Mouse (Mus musculus): ENCODE results near the gene Cdk5. TPM values are rescaled to one million over a fixed set of nuclear protein-coding genes. Genes with fewer than 3 reads are reported as not detected.

Gene Cdk5
- polyA plus RNA-seq (2014; fragmentation: Illumina TruSeq; extraction: RNeasy Lipid Tissue Mini Kit (QIAGEN cat#74804)): 8.9 TPM

DNA sequence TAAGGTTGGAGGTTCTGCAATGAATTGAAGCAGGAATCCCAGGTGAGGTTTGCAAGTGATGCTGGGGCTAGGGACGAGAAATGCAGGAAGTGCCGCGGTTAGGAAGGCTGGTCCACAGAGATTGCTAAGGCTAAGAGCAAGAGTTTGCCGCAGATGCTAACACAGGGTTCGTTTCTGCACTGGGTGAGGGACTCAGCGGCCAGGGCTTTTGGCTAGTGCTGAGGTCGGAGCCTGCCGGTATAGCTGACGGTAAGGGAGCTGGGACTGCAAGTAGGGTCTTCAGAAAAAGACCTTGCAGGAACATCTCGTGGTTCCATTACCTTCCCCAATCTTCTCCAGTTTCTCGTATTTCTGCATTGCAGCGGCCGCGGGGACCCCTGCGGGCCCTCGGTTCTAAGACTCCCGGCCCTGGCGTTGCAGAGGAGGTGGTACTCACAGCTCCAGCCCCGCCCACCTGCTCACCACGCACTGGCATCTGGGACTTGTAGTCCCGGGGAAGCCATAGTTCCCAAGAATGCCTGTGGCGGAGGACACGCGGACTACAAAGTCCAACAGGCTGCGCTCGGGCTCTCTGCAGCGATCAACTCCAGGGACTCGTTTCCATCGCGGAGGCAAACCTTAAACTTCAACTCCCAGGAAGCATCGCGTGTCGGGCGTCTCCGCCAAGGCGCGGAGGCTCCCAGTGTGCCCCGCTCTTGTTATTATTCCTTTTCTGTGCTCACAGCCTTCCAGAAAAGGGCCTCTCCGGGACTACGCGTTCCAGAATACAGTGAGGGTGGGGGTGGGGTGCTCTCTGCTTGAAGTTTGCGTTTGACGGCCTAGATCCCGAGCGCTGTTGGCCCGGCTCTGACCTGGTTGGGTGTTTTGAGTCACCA, at the start of gene Cdk5, which contains the start of gene Slc4a2:
TSS of gene Cdk5 (minus strand) at position 402 of the 875 bp plus-strand sequence.
TSS of gene Slc4a2 (plus strand) at position 709 of the 875 bp plus-strand sequence.

DNA sequence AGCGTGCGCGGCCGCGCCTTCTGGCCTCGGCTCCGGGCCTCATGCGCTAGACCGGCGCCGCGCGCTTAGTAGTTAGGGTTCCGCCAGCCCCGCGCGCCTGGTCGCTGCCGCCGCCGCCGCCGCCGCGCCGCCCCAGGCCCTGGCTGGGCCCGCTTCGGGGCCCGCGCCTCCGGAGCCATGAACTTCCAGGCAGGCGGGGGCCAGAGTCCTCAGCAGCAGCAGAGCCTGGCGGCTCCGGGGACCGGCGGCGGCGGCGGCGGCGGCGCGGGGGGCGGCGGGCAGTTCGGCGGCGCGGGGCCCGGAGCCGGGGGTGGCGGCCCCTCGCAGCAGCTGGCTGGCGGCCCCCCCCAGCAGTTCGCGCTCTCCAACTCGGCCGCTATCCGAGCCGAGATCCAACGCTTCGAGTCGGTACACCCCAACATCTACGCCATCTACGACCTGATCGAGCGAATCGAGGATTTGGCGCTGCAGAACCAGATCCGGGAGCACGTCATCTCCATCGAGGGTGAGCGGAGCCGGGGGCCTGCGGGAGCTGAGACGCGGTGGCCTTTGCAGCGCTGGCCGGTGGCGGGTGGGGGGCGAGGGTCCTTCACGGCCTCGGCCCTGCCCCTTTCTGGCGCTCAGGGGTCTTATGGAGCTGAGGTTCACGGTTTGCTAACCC, 28.8 kb upstream of the Cdk5 start, which contains the start of gene Agap3:
TSS of gene Agap3 (plus strand) at position 148 of the 661 bp plus-strand sequence.

DNA sequence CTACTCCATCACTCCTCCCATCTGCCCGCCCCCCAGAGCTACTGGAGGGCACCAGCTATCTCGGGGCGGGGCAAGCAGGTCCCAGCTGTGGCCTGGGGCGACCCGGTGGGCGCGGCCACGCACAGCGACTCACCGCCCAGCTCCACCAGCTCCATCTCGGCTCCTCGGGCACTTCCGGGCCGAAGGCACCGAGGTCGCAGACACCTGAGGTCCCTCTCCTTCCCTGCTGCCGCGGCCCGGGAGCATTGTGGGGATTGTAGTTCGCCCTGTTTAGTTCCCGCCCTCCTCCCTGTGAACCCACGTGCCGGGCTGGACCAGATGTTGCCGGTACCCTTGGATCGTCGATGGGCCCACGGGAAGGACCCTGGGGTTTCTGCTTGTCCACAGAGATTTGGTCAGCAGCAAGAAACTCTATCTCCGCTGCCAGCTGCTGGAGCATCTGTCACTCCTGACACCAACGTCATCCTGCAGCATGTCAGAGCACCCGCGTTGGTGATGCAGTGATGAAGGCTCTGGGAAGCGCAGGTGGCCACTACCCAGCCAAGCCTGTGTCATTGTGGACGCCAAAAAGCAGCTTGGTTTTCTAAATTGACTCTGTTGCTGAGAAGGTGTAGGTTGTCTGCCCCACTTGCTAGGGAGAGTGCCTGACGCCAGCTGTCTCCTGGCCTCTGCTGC, 24.4 kb upstream of the Cdk5 start, which contains the start of gene Tmub1:
TSS of gene Tmub1 (minus strand) at position 231 of the 675 bp plus-strand sequence.

DNA sequence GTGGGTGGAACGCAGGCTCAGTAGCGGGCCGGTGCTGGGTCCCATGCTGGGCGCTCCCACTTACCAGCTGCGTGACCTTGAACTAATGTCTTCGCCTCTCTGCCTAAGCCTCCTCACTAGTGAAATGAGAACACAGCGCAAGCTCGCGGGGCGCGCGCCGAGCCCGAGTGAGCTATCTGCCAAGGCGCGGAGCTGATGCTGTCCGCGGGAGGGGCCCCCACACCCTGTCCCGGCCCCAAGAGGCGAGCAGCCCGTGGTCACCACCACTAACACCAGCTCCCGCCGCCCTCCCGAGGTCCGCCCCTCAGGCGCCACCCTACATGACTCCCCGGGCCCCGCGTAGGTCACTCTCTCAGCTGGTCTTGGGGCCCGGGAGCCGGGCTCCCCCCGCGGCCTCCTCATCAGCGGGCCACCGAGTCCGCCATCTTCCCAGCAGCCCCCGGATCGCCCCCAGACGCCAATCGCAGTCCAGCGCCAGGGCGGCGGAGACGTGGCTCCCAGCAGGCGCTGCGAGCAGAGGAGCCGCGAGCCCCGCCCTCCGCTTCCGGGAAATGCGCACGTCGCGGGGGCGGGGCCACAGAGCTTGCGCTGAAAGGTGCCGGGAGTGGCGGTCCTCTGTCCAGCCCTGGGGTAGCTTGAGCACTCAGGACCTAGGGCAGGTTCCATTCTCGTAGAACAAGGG, 21.6 kb upstream of the Cdk5 start, which contains the start of gene Fastk:
TSS of gene Fastk (minus strand) at position 542 of the 682 bp plus-strand sequence.

DNA sequence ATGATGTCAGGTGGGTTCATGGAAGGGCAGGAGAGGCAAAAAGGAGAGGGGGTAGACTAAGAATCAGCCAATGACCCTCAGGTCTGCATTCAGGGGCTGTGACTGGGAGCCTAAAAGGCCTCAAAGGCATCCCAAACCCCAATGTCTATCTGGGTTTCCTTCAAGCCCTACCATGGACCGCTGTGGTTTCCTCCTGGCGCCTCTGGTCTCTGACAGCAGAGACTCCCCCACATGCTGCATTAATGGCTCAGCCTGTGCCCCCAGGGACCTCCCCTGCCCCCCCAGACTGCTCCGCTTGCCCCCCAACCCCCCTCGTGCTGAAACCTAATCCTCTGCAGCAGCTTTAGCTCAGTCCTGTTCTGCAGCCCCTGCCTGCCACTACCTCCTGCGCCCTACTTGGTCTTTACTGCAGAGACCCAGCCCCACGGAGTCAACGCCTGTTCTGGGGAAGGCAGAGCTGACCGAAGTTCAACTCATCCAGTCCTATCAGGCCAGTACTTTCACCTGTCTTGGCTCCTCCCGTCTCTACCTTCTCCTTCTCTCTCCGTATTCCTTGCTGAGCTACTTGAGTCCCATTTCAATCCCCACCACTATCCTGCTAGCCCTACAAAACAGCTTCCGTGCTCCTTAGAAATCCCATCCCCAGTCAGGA, 10.2 kb downstream of the Cdk5 start, which contains the start of gene Asic3:
TSS of gene Asic3 (plus strand) at position 351 of the 652 bp plus-strand sequence.

DNA sequence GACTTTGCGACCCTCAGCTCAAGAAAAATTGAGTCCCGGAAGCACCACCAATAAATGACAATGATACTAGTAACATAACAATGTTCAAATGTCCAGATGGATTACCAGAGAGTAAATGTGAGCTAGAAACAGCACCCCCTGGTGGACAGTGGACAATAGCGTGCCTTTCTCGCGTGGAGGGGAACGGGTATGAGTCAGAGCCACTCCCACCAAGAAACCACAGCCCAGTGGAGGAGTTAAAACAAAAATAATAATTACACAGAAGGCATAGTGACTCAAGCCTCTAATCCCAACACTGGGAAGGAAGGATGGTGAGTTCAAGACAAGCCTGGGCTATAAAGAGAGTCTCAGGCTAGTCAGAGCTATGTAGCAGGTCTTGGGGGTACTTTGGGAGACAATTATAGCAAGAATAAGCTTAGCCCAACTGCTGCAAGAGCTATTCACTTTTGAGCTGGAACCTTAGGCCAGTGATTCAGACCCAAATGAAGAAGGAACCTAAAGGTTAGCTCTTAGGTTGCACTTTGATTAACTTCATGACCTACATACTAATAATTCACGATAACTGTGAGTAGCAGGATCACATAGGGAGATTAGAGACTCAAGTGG, 29.8 kb downstream of the Cdk5 start, which contains the start of gene Abcb8:
TSS of gene Abcb8 (plus strand) at position 272 of the 606 bp plus-strand sequence.

DNA sequence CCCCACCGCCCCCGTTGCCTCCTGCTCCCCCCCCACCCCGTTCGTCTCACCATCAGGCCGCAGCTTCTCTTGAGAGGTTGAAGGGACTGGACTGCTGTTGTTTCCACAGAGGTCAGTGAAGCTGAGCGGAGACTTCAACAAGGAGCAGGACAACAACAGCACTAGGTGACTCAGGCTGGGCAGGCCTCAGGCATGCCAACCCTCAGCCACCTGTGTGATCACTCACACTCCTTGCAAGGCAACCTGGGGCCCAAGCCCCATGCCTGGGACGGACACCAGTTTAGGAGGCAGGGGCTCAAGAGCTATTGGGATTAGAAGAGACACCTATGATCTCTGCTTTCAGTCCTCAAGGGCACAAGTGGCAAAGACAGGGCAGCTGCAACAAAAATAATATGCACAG, 31.5 kb downstream of the Cdk5 start, which contains the start of gene Atg9b:
TSS of gene Atg9b (minus strand) at position 280 of the 400 bp plus-strand sequence.

Other genes with a start within 250 kb of the Cdk5 start
- gene Kcnh2, start 71.9 kb downstream of the Cdk5 start, polyA plus RNA-seq (2014; fragmentation: Illumina TruSeq; extraction: RNeasy Lipid Tissue Mini Kit (QIAGEN cat#74804)): 0.43 TPM
- 0.31 TPM for gene Nos3, start 58.7 kb downstream of the Cdk5 start, polyA plus RNA-seq (2014; fragmentation: Illumina TruSeq; extraction: RNeasy Lipid Tissue Mini Kit (QIAGEN cat#74804))
- gene Atg9b, start 31.4 kb downstream of the Cdk5 start, polyA plus RNA-seq (2014; fragmentation: Illumina TruSeq; extraction: RNeasy Lipid Tissue Mini Kit (QIAGEN cat#74804)): not detected
- 2.1 TPM for gene Abcb8, start 29.9 kb downstream of the Cdk5 start, polyA plus RNA-seq (2014; fragmentation: Illumina TruSeq; extraction: RNeasy Lipid Tissue Mini Kit (QIAGEN cat#74804))
- gene Asic3, start 10.1 kb downstream of the Cdk5 start, polyA plus RNA-seq (2014; fragmentation: Illumina TruSeq; extraction: RNeasy Lipid Tissue Mini Kit (QIAGEN cat#74804)): not detected
- gene Slc4a2, start 307 bp upstream of the Cdk5 start, polyA plus RNA-seq (2014; fragmentation: Illumina TruSeq; extraction: RNeasy Lipid Tissue Mini Kit (QIAGEN cat#74804)): 5.9 TPM
- 1.3 TPM for gene Fastk, start 21.8 kb upstream of the Cdk5 start, polyA plus RNA-seq (2014; fragmentation: Illumina TruSeq; extraction: RNeasy Lipid Tissue Mini Kit (QIAGEN cat#74804))
- gene Tmub1, start 24.3 kb upstream of the Cdk5 start, polyA plus RNA-seq (2014; fragmentation: Illumina TruSeq; extraction: RNeasy Lipid Tissue Mini Kit (QIAGEN cat#74804)): 0.66 TPM
- gene Agap3, start 28.6 kb upstream of the Cdk5 start, polyA plus RNA-seq (2014; fragmentation: Illumina TruSeq; extraction: RNeasy Lipid Tissue Mini Kit (QIAGEN cat#74804)): 2.7 TPM
- not detected for gene Gbx1, start 103.7 kb upstream of the Cdk5 start, polyA plus RNA-seq (2014; fragmentation: Illumina TruSeq; extraction: RNeasy Lipid Tissue Mini Kit (QIAGEN cat#74804))
- not detected for gene Asb10, start 117.4 kb upstream of the Cdk5 start, polyA plus RNA-seq (2014; fragmentation: Illumina TruSeq; extraction: RNeasy Lipid Tissue Mini Kit (QIAGEN cat#74804))
- gene 4931409K22Rik, start 133.3 kb upstream of the Cdk5 start, polyA plus RNA-seq (2014; fragmentation: Illumina TruSeq; extraction: RNeasy Lipid Tissue Mini Kit (QIAGEN cat#74804)): not detected
- 14.2 TPM for gene Abcf2, start 153.9 kb upstream of the Cdk5 start, polyA plus RNA-seq (2014; fragmentation: Illumina TruSeq; extraction: RNeasy Lipid Tissue Mini Kit (QIAGEN cat#74804))
- gene Chpf2, start 163.2 kb upstream of the Cdk5 start, polyA plus RNA-seq (2014; fragmentation: Illumina TruSeq; extraction: RNeasy Lipid Tissue Mini Kit (QIAGEN cat#74804)): 1.1 TPM
- gene Smarcd3, start 200.9 kb upstream of the Cdk5 start, polyA plus RNA-seq (2014; fragmentation: Illumina TruSeq; extraction: RNeasy Lipid Tissue Mini Kit (QIAGEN cat#74804)): 2.3 TPM

Data from ovary, adult 10 weeks (tissue).